Mouse (Mus musculus): ENCODE results near the gene Larp6. TPM values are rescaled to one million over a fixed set of nuclear protein-coding genes. Genes with fewer than 3 reads are reported as not detected.

Larp6 gene
- polyA plus RNA-seq, 1 experiment: 0.44 TPM

- no peak overlapping the region for H3K4me3 ChIP-seq (ENCODE audit: insufficient read depth, low read depth, low read length)
- H3K27ac ChIP-seq (replicated peaks; ENCODE audit: low read depth, low read length): no peak overlapping the region
- H3K4me1 ChIP-seq (ENCODE audit: control insufficient read depth, insufficient read depth, insufficient read length, low read length): peaks cover 14% of the 10 kb centered on the region
Observed at GRCm38 (mm10) chr9:60759436-60760007, 46.7 kb downstream of the Larp6 start.

GRCm38 (mm10) chr9:60765181-60765580, 52.4 kb downstream of the Larp6 start:
- peaks cover 15% of the 10 kb centered on the region for H3K4me1 ChIP-seq (ENCODE audit: control insufficient read depth, insufficient read depth, insufficient read length, low read length)
- no peak overlapping the region for H3K4me3 ChIP-seq (ENCODE audit: insufficient read depth, low read depth, low read length)
- H3K27ac ChIP-seq (replicated peaks; ENCODE audit: low read depth, low read length): no peak overlapping the region

- no peak overlapping the region for H3K4me3 ChIP-seq (ENCODE audit: insufficient read depth, low read depth, low read length)
- H3K4me1 ChIP-seq (ENCODE audit: control insufficient read depth, insufficient read depth, insufficient read length, low read length): peaks cover 19% of the 10 kb centered on the region
- H3K27ac ChIP-seq (replicated peaks; ENCODE audit: low read depth, low read length): peak overlapping the region; percentile 66
Observed at GRCm38 (mm10) chr9:60768393-60768792, 55.6 kb downstream of the Larp6 start.

- H3K4me1 ChIP-seq (ENCODE audit: control insufficient read depth, insufficient read depth, insufficient read length, low read length): peaks cover 19% of the 10 kb centered on the region
- peak overlapping the region; percentile 71 for H3K27ac ChIP-seq (replicated peaks; ENCODE audit: low read depth, low read length)
- no peak overlapping the region for H3K4me3 ChIP-seq (ENCODE audit: insufficient read depth, low read depth, low read length)
Observed at GRCm38 (mm10) chr9:60769711-60770111, 56.9 kb downstream of the Larp6 start.

- Histone ChIP-seq H3K4me1 (ENCODE audit: control insufficient read depth, insufficient read depth, insufficient read length, low read length) (peaks cover 17% of the 10 kb centered on the region), H3K27ac (replicated peaks; ENCODE audit: low read depth, low read length) (no peak overlapping the region), H3K4me3 (ENCODE audit: insufficient read depth, low read depth, low read length) (no peak overlapping the region)
Observed at GRCm38 (mm10) chr9:60773713-60774112, 60.9 kb downstream of the Larp6 start.

GRCm38 (mm10) chr9:60776899-60777298, 64.1 kb downstream of the Larp6 start:
- peaks cover 6% of the 10 kb centered on the region; the same call in 1 of the 2 replicates for H3K4me1 ChIP-seq (ENCODE audit: control insufficient read depth, insufficient read depth, insufficient read length, low read length)
- peak overlapping the region; percentile 66 for H3K27ac ChIP-seq (replicated peaks; ENCODE audit: low read depth, low read length)
- H3K4me3 ChIP-seq (ENCODE audit: insufficient read depth, low read depth, low read length): no peak overlapping the region

- Histone ChIP-seq H3K4me3 (ENCODE audit: insufficient read depth, low read depth, low read length) (no peak overlapping the region), H3K4me1 (ENCODE audit: control insufficient read depth, insufficient read depth, insufficient read length, low read length) (no peaks in the 10 kb centered on the region), H3K27ac (replicated peaks; ENCODE audit: low read depth, low read length) (no peak overlapping the region)
Observed at GRCm38 (mm10) chr9:60782057-60782789, 69.4 kb downstream of the Larp6 start.

- H3K4me1 ChIP-seq (ENCODE audit: control insufficient read depth, insufficient read depth, insufficient read length, low read length): no peaks in the 10 kb centered on the region
- H3K4me3 ChIP-seq (ENCODE audit: insufficient read depth, low read depth, low read length): no peak overlapping the region
- H3K27ac ChIP-seq (replicated peaks; ENCODE audit: low read depth, low read length): no peak overlapping the region
Observed at GRCm38 (mm10) chr9:60785069-60785468, 72.3 kb downstream of the Larp6 start.

- Histone ChIP-seq H3K4me1 (ENCODE audit: control insufficient read depth, insufficient read depth, insufficient read length, low read length) (no peaks in the 10 kb centered on the region), H3K4me3 (ENCODE audit: insufficient read depth, low read depth, low read length) (no peak overlapping the region), H3K27ac (replicated peaks; ENCODE audit: low read depth, low read length) (peak overlapping the region; percentile 39; the same call in 1 of the 2 replicates)
Observed at GRCm38 (mm10) chr9:60787517-60788110, 74.8 kb downstream of the Larp6 start.

Other genes starting within 250 kb of the Larp6 start
- 0.24 and 0.29 TPM in 2 replicates for gene Thsd4, start 190.9 kb upstream of the Larp6 start, polyA plus RNA-seq (2012; ENCODE audit: insufficient read depth, insufficient read length, missing spikeins)
- gene Lrrc49, start 24.8 kb upstream of the Larp6 start, polyA plus RNA-seq (2012; ENCODE audit: insufficient read depth, insufficient read length, missing spikeins): 1.1 TPM in 2 replicates
- 11.8 and 13.8 TPM in 2 replicates for gene Uaca, start 81.6 kb downstream of the Larp6 start, polyA plus RNA-seq (2012; ENCODE audit: insufficient read depth, insufficient read length, missing spikeins)

All from brown adipose tissue, adult 24 weeks (tissue).